15 mouse cellular contexts compared by ENCODE assay signal in genomic region chr7:120739018-120739417, GRCm38 (mm10). TPM values are rescaled to one million over a fixed set of nuclear protein-coding genes. Genes with fewer than 3 reads are reported as not detected.
DNase-seq lines count a peak whose midpoint lies in the region; ATAC-seq and TF ChIP-seq lines count a peak whose summit lies in the region.
"Had no signal": no experiment of that assay in that cellular context is flagged by ENCODE, and none has a peak within 500 bp of the region (broad histone marks: within the 10 kb centered on the region; RNA-seq: fewer than 3 reads in every experiment).

Gene Vwa3a, plus strand, starts transcription at chr7:120739318.

- H3K4me2 ChIP-seq in heart, embryonic 11.5 days = peak within 1 kb of the TSS; percentile 32
- no peak within 1 kb of the TSS for H3K4me2 ChIP-seq in hindbrain, embryonic 12.5 days (replicated peaks)
- H3K4me2 ChIP-seq: kidney, embryonic 15.5 days; limb, embryonic 12.5 days had no signal

- peak within 1 kb of the TSS; percentile 22; the same call in 1 of the 2 replicates for H3K27ac ChIP-seq in heart, embryonic 11.5 days (ENCODE audit: low read depth, low read length)
- H3K27ac ChIP-seq in ES-E14 (ENCODE audit: insufficient read depth, low read depth, low read length, poor library complexity, severe bottlenecking) = peak within 1 kb of the TSS; percentile 50; the same call in 1 of the 2 replicates
- H3K27ac ChIP-seq in hindbrain, embryonic 12.5 days = no peak within 1 kb of the TSS
- H3K27ac ChIP-seq: kidney, embryonic 15.5 days; limb, embryonic 12.5 days; stomach, postnatal 0 days had no signal

- peaks cover 16% of the 10 kb centered on the region for H3K4me1 ChIP-seq in heart, embryonic 11.5 days (ENCODE audit: control insufficient read depth, insufficient read depth, low read length)
- peaks cover 5 to 18% of the 10 kb centered on the region in 2 experiments; a peak in 3 of 4 replicates for H3K4me1 ChIP-seq in ES-E14 (ENCODE audit: control insufficient read depth in 2 of 2, insufficient read depth in 2 of 2, low read length in 2 of 2, poor library complexity in 1 of 2)
- H3K4me1 ChIP-seq in hindbrain, embryonic 12.5 days = peaks cover 10% of the 10 kb centered on the region

- ATAC-seq in heart, embryonic 11.5 days (replicated peaks; ENCODE audit: insufficient number of reproducible peaks, low FRiP score, low TSS enrichment) = no peak
- ATAC-seq in hindbrain, embryonic 12.5 days (ENCODE audit: low FRiP score) = no peak

- H3K9ac ChIP-seq in heart, embryonic 11.5 days (ENCODE audit: low read depth, low read length) = no peak within 1 kb of the TSS
- no peak within 1 kb of the TSS for H3K9ac ChIP-seq in ES-E14 (ENCODE audit: insufficient read depth, low read depth, low read length, poor library complexity, severe bottlenecking)
- H3K9ac ChIP-seq in hindbrain, embryonic 12.5 days = no peak within 1 kb of the TSS
- H3K9ac ChIP-seq: kidney, embryonic 15.5 days; limb, embryonic 12.5 days had no signal

- in situ Hi-C loops in ES-E14 (cut with MboI; ENCODE audit: low sequenced_read_pairs in 2 of 2, unreplicated experiment in 2 of 2) = no loop called here

- 54% methylated on average over 6 of the region's 6 CpGs for WGBS in heart, embryonic 11.5 days (ENCODE audit: insufficient replicate concordance)
- WGBS in hindbrain, embryonic 12.5 days = 76% methylated on average over 6 of the region's 6 CpGs

- no peaks in the 10 kb centered on the region for H3K9me3 ChIP-seq in heart, embryonic 11.5 days (replicated peaks; ENCODE audit: control insufficient read depth, low read length)
- H3K9me3 ChIP-seq in ES-E14 (ENCODE audit: control insufficient read depth, insufficient read depth, low read depth, low read length) = no peaks in the 10 kb centered on the region
- H3K9me3 ChIP-seq in hindbrain, embryonic 12.5 days (replicated peaks) = no peaks in the 10 kb centered on the region
- H3K9me3 ChIP-seq: kidney, embryonic 15.5 days; limb, embryonic 12.5 days had no signal

- H3K27me3 ChIP-seq in heart, embryonic 11.5 days (ENCODE audit: control insufficient read depth, insufficient read depth, low read length) = no peaks in the 10 kb centered on the region
- H3K27me3 ChIP-seq in hindbrain, embryonic 12.5 days = no peaks in the 10 kb centered on the region
- H3K27me3 ChIP-seq: kidney, embryonic 15.5 days; limb, embryonic 12.5 days had no signal

- H3K36me3 ChIP-seq in heart, embryonic 11.5 days (ENCODE audit: control insufficient read depth, insufficient read depth, low read length) = no peaks in the 10 kb centered on the region
- no peaks in the 10 kb centered on the region; the same call in 1 of the 2 replicates for H3K36me3 ChIP-seq in ES-E14 (ENCODE audit: control insufficient read depth, insufficient read depth, low read length, poor library complexity, severe bottlenecking)
- H3K36me3 ChIP-seq in hindbrain, embryonic 12.5 days = peaks cover 6% of the 10 kb centered on the region; the same call in 1 of the 2 replicates

- DNase-seq in heart, adult 11 months = no peak
- DNase-seq in layer of hippocampus, adult 8-10 months (ENCODE audit: low spot score in 2 of 2) = no peak
- DNase-seq in layer of hippocampus, postnatal 10 days (ENCODE audit: low spot score in 2 of 2) = no peak
- DNase-seq in ES-E14 (ENCODE audit: low read depth, low spot score) = no peak
- DNase-seq in layer of hippocampus, postnatal 25 days (ENCODE audit: extremely low spot score in 1 of 2, low spot score in 1 of 2) = no peak
- no peak for DNase-seq in right cerebral cortex, postnatal 14 days
- DNase-seq: cerebellum, adult 8-10 months; gastrocnemius, postnatal 25 days; lung, adult 18-20 months had no signal

- H3K4me3 ChIP-seq in heart, embryonic 11.5 days (ENCODE audit: low read depth, low read length) = no peak within 1 kb of the TSS
- H3K4me3 ChIP-seq in ES-E14 (ENCODE audit: insufficient read depth in 1 of 2, low read depth in 1 of 2, low read length in 2 of 2, poor library complexity in 1 of 2, severe bottlenecking in 1 of 2) = peak within 1 kb of the TSS in 1 of 2 experiments; percentile 7; a peak in 1 of 4 replicates
- no peak within 1 kb of the TSS for H3K4me3 ChIP-seq in hindbrain, embryonic 12.5 days
- H3K4me3 ChIP-seq: kidney, embryonic 15.5 days; limb, embryonic 12.5 days had no signal

TF ChIP-seq in ES-E14, 5 proteins besides CTCF, POLR2A, EP300 and RAD21:
- no peak for TF ChIP-seq CHD2 (IDR thresholded peaks at IDR 0.05; ENCODE audit: low read depth, low read length)
- no peak for TF ChIP-seq ZC3H11A (IDR thresholded peaks at IDR 0.05; ENCODE audit: borderline replicate concordance, low read depth, low read length)
- TF ChIP-seq ZNF384 (IDR thresholded peaks at IDR 0.05; ENCODE audit: low read depth, low read length) = no peak
- TF ChIP-seq HCFC1 (IDR thresholded peaks at IDR 0.05; ENCODE audit: borderline replicate concordance, insufficient read depth, low read length) = no peak
- TF ChIP-seq MAFK (IDR thresholded peaks at IDR 0.05; ENCODE audit: insufficient read depth, low read depth, low read length) = no peak

RNA-seq across cellular contexts. Expression of gene Vwa3a, which starts in this region (rescaled TPM):
- polyA plus RNA-seq in heart, embryonic 11.5 days (2014; fragmentation: Nextera tagmentation; extraction: Ambion mirVana) = 0.59 and 0.84 TPM in 2 replicates
- total RNA-seq in layer of hippocampus, adult 8-10 months (2022) = 10 to 100 TPM; 15.7 to 19.1 (median 17.9) TPM
- 10 to 100 TPM in 1 of 2 experiments, 1 to 10 TPM in 1; 9.2 to 10.2 TPM for total RNA-seq in layer of hippocampus, postnatal 10 days (2021)
- 0.16 and 0.18 TPM in 2 replicates for total RNA-seq in ES-E14 (2012; rRNA removed)
- 10 to 100 TPM; 10.2 to 13.3 TPM for total RNA-seq in layer of hippocampus, postnatal 25 days (2021)
- 1.4 and 1.7 TPM in 2 replicates for polyA plus RNA-seq in hindbrain, embryonic 12.5 days (2016; fragmentation: Nextera tagmentation; extraction: Ambion mirVana)
- total RNA-seq: megakaryocyte progenitor cell, adult 5-6 weeks had no signal
